In the genomic region with DNA sequence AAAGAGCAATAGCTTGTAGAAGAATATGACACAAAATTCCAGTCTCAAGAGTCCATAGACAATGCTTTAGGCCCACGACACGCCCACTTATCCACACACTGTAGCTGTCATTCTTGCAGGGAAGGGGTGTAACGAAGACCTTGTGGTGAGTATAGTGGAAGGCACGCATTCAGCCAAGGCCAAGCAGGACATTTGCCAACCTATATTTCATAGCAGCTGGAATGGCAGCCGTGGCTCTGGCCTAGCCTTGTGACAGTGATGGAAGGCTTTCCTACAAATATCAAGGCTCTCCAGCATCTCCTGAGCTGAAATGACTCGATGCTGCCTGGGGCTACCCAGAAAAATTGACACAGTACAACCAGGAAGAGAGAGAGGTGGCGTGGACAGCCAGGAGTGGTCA, we compare ENCODE assay signal across 18 mouse cellular contexts. TPM values are rescaled to one million over a fixed set of nuclear protein-coding genes. Genes with fewer than 3 reads are reported as not detected.
DNase-seq lines count a peak whose midpoint lies in the region.
"Had no signal": no experiment of that assay in that cellular context is flagged by ENCODE, and none has a peak within 500 bp of the region (broad histone marks: within the 10 kb centered on the region; RNA-seq: fewer than 3 reads in every experiment).

No protein-coding gene starts in this region.

- no peaks in the 10 kb centered on the region for H3K9me3 ChIP-seq in limb, embryonic 10.5 days (replicated peaks)
- H3K9me3 ChIP-seq: embryonic facial prominence, embryonic 12.5 days; embryonic facial prominence, embryonic 15.5 days; hindbrain, embryonic 12.5 days; hindbrain, embryonic 15.5 days had no signal

- 88% methylated on average over 7 of the region's 7 CpGs for WGBS in limb, embryonic 10.5 days

- no peaks in the 10 kb centered on the region for H3K27me3 ChIP-seq in limb, embryonic 10.5 days (ENCODE audit: low read depth, poor library complexity, severe bottlenecking)
- H3K27me3 ChIP-seq: embryonic facial prominence, embryonic 12.5 days; embryonic facial prominence, embryonic 15.5 days; hindbrain, embryonic 12.5 days; hindbrain, embryonic 15.5 days; Patski had no signal

- peaks cover 58% of the 10 kb centered on the region for H3K36me3 ChIP-seq in limb, embryonic 10.5 days

- peak; percentile 94 for DNase-seq in 3T3-L1 (ENCODE audit: low read depth, low spot score)
- DNase-seq in NIH3T3 (ENCODE audit: low read depth): peak; percentile 94
- peak; percentile 73 for DNase-seq in adrenal gland, adult 8-10 months
- DNase-seq in adrenal gland, postnatal 25 days: peak; percentile 60
- DNase-seq in gastrocnemius, adult 8-10 months (ENCODE audit: low spot score in 2 of 2): no peak
- DNase-seq in retina, postnatal 1 day: no peak
- no peak for DNase-seq in embryo, embryonic 10 days (ENCODE audit: low spot score)
- DNase-seq in limb, embryonic 10.5 days (ENCODE audit: low spot score): no peak
- DNase-seq: cerebellum, adult 9-10 months; forebrain, postnatal 0 days; gastrocnemius, adult 2 months; gastrocnemius, postnatal 25 days; heart, adult 2 months had no signal

- no peak overlapping the region for H3K27ac ChIP-seq in limb, embryonic 10.5 days
- H3K27ac ChIP-seq: embryonic facial prominence, embryonic 12.5 days; embryonic facial prominence, embryonic 15.5 days; gastrocnemius, adult 2 months; heart, adult 2 months; hindbrain, embryonic 12.5 days; hindbrain, embryonic 15.5 days had no signal

- no peaks in the 10 kb centered on the region for H3K4me1 ChIP-seq in limb, embryonic 10.5 days
- H3K4me1 ChIP-seq: embryonic facial prominence, embryonic 12.5 days; embryonic facial prominence, embryonic 15.5 days; hindbrain, embryonic 12.5 days; hindbrain, embryonic 15.5 days had no signal

- H3K4me3 ChIP-seq in limb, embryonic 10.5 days: no peak overlapping the region
- H3K4me3 ChIP-seq: embryonic facial prominence, embryonic 12.5 days; embryonic facial prominence, embryonic 15.5 days; gastrocnemius, adult 2 months; heart, adult 2 months; hindbrain, embryonic 12.5 days; hindbrain, embryonic 15.5 days had no signal

RNA-seq across cellular contexts. Expression of a gene that starts 40.9 kb away (rescaled TPM):
- 10 to 100 TPM; 33.3 to 53.8 (median 43.4) TPM for total RNA-seq in adrenal gland, adult 8-10 months (2022)
- 26.4 and 29.6 TPM in 2 replicates for total RNA-seq in adrenal gland, postnatal 25 days (2021)
- 1 to 10 TPM; 3.2 to 4.4 (median 3.8) TPM for total RNA-seq in gastrocnemius, adult 8-10 months (2022)
- 10.5 and 13.8 TPM in 2 replicates for polyA plus RNA-seq in limb, embryonic 10.5 days (2016; fragmentation: Nextera tagmentation; extraction: Ambion mirVana)

Comparison
In these comparisons a context has a peak if more than half of its experiments do, and no peak if none do; other contexts are left out.
1. DNase-seq: peak in 3T3-L1 (single experiment), NIH3T3 (single experiment), adrenal gland, adult 8-10 months (single experiment) and adrenal gland, postnatal 25 days (single experiment); none in gastrocnemius, adult 8-10 months (0 of 2), retina, postnatal 1 day (single experiment), embryo, embryonic 10 days (single experiment) and limb, embryonic 10.5 days (single experiment).